Mouse (Mus musculus) C2C12 (cell line): ENCODE measurements around the gene Slc9c1.

Experiments used
- CEBPB ChIP-seq: IDR thresholded peaks from one replicate; pipeline ENCODE4 v1.6.1; 2011; ENCODE audit warnings: low read depth, mild to moderate bottlenecking, control low read depth, moderate library complexity
- CTCF ChIP-seq: IDR thresholded peaks from one replicate; pipeline ENCODE4 v1.5.1; 2011; ENCODE audit not compliant: control insufficient read depth, insufficient read depth, insufficient read length
- FOSL1 ChIP-seq: IDR thresholded peaks from one replicate; pipeline ENCODE4 v1.8.0; 2011; ENCODE audit warnings: mild to moderate bottlenecking, low read length; ENCODE audit not compliant: poor library complexity, insufficient read depth, severe bottlenecking
- MAX ChIP-seq: IDR thresholded peaks from one replicate; pipeline ENCODE4 v1.6.1; 2011; ENCODE audit warnings: mild to moderate bottlenecking, control low read depth
- MYOD1 ChIP-seq: IDR thresholded peaks from one replicate; pipeline ENCODE4 v1.6.1; 2011; ENCODE audit warnings: low read depth; ENCODE audit not compliant: control insufficient read depth, insufficient read length
- MYOG ChIP-seq: IDR thresholded peaks from one replicate; pipeline ENCODE4 v1.6.1; 2011; ENCODE audit not compliant: control insufficient read depth, insufficient read length; ENCODE audit errors: extremely low read depth
- USF1 ChIP-seq: IDR thresholded peaks from one replicate; pipeline ENCODE4 v1.6.1; 2011; ENCODE audit warnings: low read depth, mild to moderate bottlenecking, control low read depth, moderate library complexity

DNA sequence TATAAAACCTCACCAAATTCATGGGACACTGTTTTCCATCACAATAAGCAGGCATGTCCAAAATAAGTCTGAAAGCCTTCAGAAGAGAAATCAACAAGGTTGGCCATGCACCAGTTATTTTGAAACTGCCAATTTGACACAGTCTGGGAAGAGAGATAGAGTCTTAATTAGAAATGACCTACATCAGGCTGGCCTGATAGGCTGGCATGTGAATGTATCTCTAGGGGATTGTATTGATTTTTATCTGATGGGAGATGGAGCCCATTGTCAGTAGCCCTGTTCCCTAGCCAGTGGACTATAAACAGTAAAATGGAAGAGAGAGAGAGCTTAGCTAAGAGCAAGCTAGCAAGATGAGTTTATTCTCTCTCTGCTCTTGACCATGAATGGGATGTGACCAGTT, 60.4 kb downstream of the Slc9c1 start:
- TF ChIP-seq CTCF (no peak), USF1 (no peak), CEBPB (no peak), FOSL1 (no peak), MYOG (no peak), MAX (no peak), MYOD1 (no peak)
